Mouse (Mus musculus) retina, adult 2 months (tissue): ENCODE measurements around the gene Olfr768.
"Not testable (repeated sequence)": the region's sequence is repeated elsewhere in the genome, so short reads cannot be mapped to it uniquely, and the experiment has no call there.

Source experiments
- DNase-seq: peaks from one replicate; pipeline ENCODE4 v3.0.0-alpha.2; 2012; ENCODE audit warnings: low read depth, low spot score

The Olfr768 gene

DNA sequence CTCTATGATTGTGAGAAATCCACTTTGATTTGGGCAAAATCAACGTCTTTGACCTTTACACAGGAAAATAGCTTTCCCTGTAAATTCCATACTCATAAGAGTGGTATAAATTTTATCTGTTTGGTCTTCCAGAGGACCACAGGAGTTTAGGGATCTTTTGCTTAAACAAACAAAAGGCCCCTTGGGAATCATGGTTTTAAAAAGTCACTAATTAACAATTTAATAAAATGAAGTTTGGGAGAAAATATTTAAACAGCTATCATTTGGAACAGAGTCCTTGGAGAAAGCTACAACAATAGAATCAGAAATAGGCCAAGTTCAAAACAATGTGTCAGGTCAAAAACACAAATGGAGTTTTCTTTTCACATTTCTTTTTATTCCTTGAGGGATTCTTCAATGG is at the start of gene Olfr768:
Gene Olfr768 (minus strand): TSS at position 101 of the 400 bp plus-strand sequence.
- DNase-seq: no peak

- no peak for DNase-seq
Observed at GRCm38 (mm10) chr10:129138898-129139297, 39.7 kb upstream of the Olfr768 start, which contains the start of gene Olfr770. Gene Olfr770 (minus strand): TSS chr10:129138998.

GRCm38 (mm10) chr10:129117761-129118160 is 18.6 kb upstream of the Olfr768 start, which contains the start of gene Olfr769:
Gene Olfr769 (minus strand): TSS chr10:129117861.
- DNase-seq: no peak

DNA sequence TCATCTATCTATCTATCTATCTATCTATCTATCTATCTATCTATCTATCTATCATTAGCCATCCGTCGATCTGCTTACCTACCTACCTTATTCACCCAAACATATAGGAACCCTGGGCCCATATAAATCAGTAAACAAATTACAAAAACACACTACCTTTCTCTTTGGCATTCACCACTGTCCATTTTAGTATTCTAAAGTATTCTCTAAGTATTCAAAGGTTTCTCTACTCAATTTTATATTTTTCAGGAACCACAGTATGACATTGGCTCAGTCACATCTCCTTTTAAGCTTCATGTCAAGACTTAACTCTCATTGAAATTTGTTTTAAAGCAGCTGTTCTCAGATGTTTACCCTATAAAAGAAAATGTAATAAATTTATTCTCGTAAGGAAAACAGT is 16.0 kb upstream of the Olfr768 start:
- no peak for DNase-seq

DNA sequence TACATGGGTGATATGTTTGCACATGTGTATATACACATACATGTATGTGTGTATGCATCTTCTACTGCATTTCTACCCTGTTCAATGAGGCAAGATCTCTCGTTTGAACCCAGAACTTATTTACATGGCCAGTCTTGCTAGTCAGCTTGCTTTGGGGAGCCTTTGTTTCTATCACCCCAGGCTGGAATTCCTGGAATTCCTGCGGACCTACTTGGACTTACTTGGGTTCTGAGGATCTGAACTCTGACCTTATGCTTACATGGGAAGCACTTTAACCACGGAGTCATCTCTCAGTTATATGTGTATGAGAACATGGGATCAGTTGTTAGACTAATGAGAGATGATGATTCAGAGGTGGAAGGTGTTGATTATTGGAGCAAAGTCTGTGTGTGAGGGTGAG is 2.1 kb upstream of the Olfr768 start:
- no peak for DNase-seq

DNA sequence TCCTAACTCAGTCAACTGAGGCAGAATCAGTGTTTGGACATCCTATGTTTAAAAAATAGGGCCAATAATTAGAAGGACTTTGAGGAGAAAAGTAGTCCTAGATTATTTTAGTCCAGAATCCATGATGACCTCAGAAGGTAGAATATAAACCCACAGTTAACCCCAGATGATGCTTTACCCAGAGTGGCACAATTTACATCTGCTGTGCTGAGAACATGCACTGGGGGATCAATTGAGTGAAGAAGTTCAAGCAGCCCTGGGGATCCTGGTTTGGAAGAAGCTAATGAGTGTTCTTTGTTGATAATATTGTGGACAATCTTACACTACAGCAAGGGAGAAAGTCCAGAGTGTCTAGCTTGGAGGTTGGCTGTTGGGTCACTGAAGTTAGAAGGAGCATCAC is 16.4 kb downstream of the Olfr768 start, which contains the start of gene Olfr767:
Gene Olfr767 (minus strand): TSS at position 101 of the 400 bp plus-strand sequence.
- not testable (repeated sequence) for DNase-seq

- DNase-seq: no peak
Observed at GRCm38 (mm10) chr10:129068877-129069276, 30.3 kb downstream of the Olfr768 start, which contains the start of gene Olfr766-ps1. Gene Olfr766-ps1 (minus strand): TSS chr10:129068977.

DNA sequence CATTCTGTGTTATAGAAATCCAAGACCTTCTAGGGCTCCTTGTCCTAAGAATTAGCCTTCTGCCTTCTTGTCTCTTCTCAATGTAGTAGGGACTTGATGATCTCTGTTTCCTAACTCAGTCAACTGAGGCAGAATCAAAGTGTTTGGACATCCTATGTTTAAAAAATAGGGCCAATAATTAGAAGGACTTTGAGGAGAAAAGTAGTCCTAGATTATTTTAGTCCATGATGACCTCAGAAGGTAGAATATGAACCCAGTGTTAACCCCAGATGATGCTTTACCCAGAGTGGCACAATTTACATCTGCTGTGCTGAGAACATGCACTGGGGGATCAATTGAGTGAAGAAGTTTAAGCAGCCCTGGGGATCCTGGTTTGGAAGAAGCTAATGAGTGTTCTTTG is 49.3 kb downstream of the Olfr768 start, which contains the start of gene Olfr765:
Gene Olfr765 (minus strand): TSS at position 101 of the 400 bp plus-strand sequence.
- DNase-seq: not testable (repeated sequence)
